Mouse (Mus musculus): ENCODE measurements around the gene Zfp287.

- TF ChIP-seq CTCF (IDR thresholded peaks at IDR 0.05; ENCODE audit: extremely low read depth, insufficient read depth, insufficient read length, insufficient replicate concordance) (no peak), POLR2A (IDR thresholded peaks at IDR 0.05; ENCODE audit: low read depth, low read length) (no peak)
Measured at GRCm38 (mm10) chr11:62678778-62679354, 52.8 kb downstream of the Zfp287 start.

Data from spleen, adult 2 months (tissue).